Mouse (Mus musculus): ENCODE measurements around the gene Ubl7. TPM values are rescaled to one million over a fixed set of nuclear protein-coding genes. Genes with fewer than 3 reads are reported as not detected.
A peak's percentile ranks its signal among the peaks of the same experiment; 100 is the strongest.

The Ubl7 gene
- total RNA-seq, 4 experiments from 2014 or later = 109 to 132 (median 111) TPM

- DNase-seq (ENCODE audit: low spot score in 2 of 2) = no peak
Measured at GRCm38 (mm10) chr9:57965281-57966185, 54.8 kb downstream of the Ubl7 start.

- peak; percentile 57 to 76 for DNase-seq (ENCODE audit: low spot score in 2 of 2)
Measured at GRCm38 (mm10) chr9:57967237-57967960, 56.6 kb downstream of the Ubl7 start.

GRCm38 (mm10) chr9:57968166-57968771, 57.5 kb downstream of the Ubl7 start:
- no peak for DNase-seq (ENCODE audit: low spot score in 2 of 2)

GRCm38 (mm10) chr9:57968783-57969542, 58.2 kb downstream of the Ubl7 start:
- DNase-seq (ENCODE audit: low spot score in 2 of 2) = no peak

GRCm38 (mm10) chr9:57969736-57970495, 59.1 kb downstream of the Ubl7 start:
- no peak for DNase-seq (ENCODE audit: low spot score in 2 of 2)

GRCm38 (mm10) chr9:57971413-57971812, 60.6 kb downstream of the Ubl7 start:
- no peak for DNase-seq (ENCODE audit: low spot score in 2 of 2)

- DNase-seq (ENCODE audit: low spot score in 2 of 2) = no peak
Measured at GRCm38 (mm10) chr9:57972141-57972591, 61.4 kb downstream of the Ubl7 start.

GRCm38 (mm10) chr9:57972776-57973439, 62.1 kb downstream of the Ubl7 start:
- DNase-seq (ENCODE audit: low spot score in 2 of 2) = no peak

- no peak for DNase-seq (ENCODE audit: low spot score in 2 of 2)
Measured at GRCm38 (mm10) chr9:57973440-57974066, 62.8 kb downstream of the Ubl7 start.

- DNase-seq (ENCODE audit: low spot score in 2 of 2) = no peak
Measured at GRCm38 (mm10) chr9:57974221-57974620, 63.4 kb downstream of the Ubl7 start.

- no peak for DNase-seq (ENCODE audit: low spot score in 2 of 2)
Measured at GRCm38 (mm10) chr9:57975200-57975821, 64.5 kb downstream of the Ubl7 start.

GRCm38 (mm10) chr9:57978025-57978424, 67.2 kb downstream of the Ubl7 start:
- DNase-seq (ENCODE audit: low spot score in 2 of 2) = no peak

GRCm38 (mm10) chr9:57978858-57979257, 68.1 kb downstream of the Ubl7 start:
- DNase-seq (ENCODE audit: low spot score in 2 of 2) = no peak

Other genes with a start within 250 kb of the Ubl7 start
- not detected for gene Cyp1a2, start 227.3 kb upstream of the Ubl7 start, total RNA-seq (2022)
- under 1 TPM; 0.14 to 0.25 (median 0.19) TPM for gene Cyp1a1, start 223.1 kb upstream of the Ubl7 start, total RNA-seq (2022)
- gene Edc3, start 202.4 kb upstream of the Ubl7 start, total RNA-seq (2022) = 10 to 100 TPM; 13.4 to 16.5 (median 14.6) TPM
- 10 to 100 TPM; 75.6 to 87.1 (median 78.7) TPM for gene Clk3, start 145.1 kb upstream of the Ubl7 start, total RNA-seq (2022)
- 10 to 100 TPM; 10.9 to 15.0 (median 13.4) TPM for gene Arid3b, start 74.2 kb upstream of the Ubl7 start, total RNA-seq (2022)
- 100 to 1,000 TPM; 131 to 159 (median 145) TPM for gene Sema7a, start 29.1 kb downstream of the Ubl7 start, total RNA-seq (2022)
- gene Cyp11a1, start 95.4 kb downstream of the Ubl7 start, total RNA-seq (2022) = 1 to 10 TPM; 1.6 to 5.0 (median 2.9) TPM
- 10 to 100 TPM; 11.4 to 13.9 (median 11.7) TPM for gene Stra6, start 152.8 kb downstream of the Ubl7 start, total RNA-seq (2022)
- gene Ccdc33, start 207.8 kb downstream of the Ubl7 start, total RNA-seq (2022) = 1 to 10 TPM; 1.1 to 2.3 (median 1.6) TPM

Data from left cerebral cortex, adult 8-10 months (tissue).